Mouse (Mus musculus) C2C12 (cell line): ENCODE data around the gene Sdr9c7.

Experiments
- CTCF ChIP-seq: IDR thresholded peaks from one replicate; pipeline ENCODE4 v1.5.1; 2011; ENCODE audit not compliant: control insufficient read depth, insufficient read depth, insufficient read length
- MAX ChIP-seq: IDR thresholded peaks from one replicate; pipeline ENCODE4 v1.6.1; 2011; ENCODE audit warnings: mild to moderate bottlenecking, control low read depth
- MYOG ChIP-seq: IDR thresholded peaks from one replicate; pipeline ENCODE4 v1.6.1; 2011; ENCODE audit not compliant: control insufficient read depth, insufficient read length; ENCODE audit errors: extremely low read depth
- USF1 ChIP-seq: IDR thresholded peaks from one replicate; pipeline ENCODE4 v1.6.1; 2011; ENCODE audit warnings: low read depth, mild to moderate bottlenecking, control low read depth, moderate library complexity

- no peak for TF ChIP-seq MYOG
- TF ChIP-seq CTCF = no peak
- no peak for TF ChIP-seq MAX
- TF ChIP-seq USF1 = no peak
These were observed 19.9 kb upstream of the Sdr9c7 start for GRCm38 (mm10) chr10:127878262-127879057.
